Mouse (Mus musculus) 3T3-L1 (cell line): ENCODE measurements at regions not wholly inside any gene's neighbourhood (a gene's known extent, or its start where the extent isn't known, plus 50 kb on each side); places are given as distances from the start of the nearest gene placed in this dataset.

ENCODE experiments used
- DNase-seq: peaks from one replicate; pipeline ENCODE4 v3.0.0-alpha.2; 2015; ENCODE audit warnings: low read depth, low spot score

DNA sequence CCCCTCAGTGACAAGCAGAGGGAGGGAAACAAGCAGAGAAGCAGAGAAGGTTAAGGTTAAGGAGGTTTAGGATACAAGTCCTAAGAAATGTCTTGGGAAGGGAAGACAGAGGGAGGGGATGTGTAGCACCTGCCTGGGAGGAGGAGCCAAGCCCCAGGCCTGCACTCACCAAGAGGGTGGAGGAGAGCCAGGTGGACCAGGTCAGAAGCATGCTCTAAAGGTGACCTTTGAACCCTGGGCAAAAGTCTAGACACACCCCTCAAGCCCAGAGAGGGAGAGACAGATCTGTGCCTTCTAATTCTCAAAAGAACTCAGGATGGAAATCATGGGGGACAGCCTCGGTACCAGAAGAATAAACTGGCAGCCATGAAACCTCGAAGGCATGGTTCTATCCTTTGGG, 54.4 kb upstream of the Calm2 start:
- DNase-seq = no peak

DNA sequence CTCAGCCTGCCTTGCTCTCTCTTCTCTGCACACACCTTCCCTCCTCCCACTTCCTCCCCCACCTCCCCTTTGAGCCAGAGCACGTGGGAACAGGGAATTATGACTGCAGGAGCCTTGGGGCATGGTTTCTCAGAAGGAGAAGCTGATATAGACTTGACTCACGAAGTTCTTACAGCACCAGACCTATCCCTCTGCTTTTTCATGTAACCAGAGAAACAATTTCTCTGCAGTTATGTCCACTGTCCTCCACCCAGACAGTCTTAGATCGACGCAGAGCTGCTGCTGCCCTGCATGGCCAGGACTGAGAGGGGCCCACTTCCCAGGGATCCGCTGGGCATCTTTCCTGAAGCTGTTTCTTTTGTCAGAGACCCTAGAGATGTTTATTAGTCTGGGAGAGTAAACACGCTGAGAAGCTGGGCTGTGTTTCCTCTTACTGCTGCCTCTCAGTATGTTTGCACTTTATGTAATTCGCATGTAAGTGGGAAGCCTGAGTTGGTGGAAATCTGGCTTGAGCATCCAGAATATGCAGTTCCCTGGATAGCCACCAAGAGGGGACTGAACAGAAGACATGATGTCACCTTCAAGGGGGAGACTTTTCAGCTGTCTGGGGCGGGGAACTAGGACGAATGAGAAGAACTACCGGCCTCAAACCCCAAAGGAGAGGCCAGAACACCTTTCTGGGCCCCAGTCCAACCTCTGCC, 55.1 kb upstream of the Calm2 start:
- peak; percentile 13 for DNase-seq

GRCm38 (mm10) chr17:87502388-87503369, 55.9 kb upstream of the Calm2 start:
- no peak for DNase-seq

DNA sequence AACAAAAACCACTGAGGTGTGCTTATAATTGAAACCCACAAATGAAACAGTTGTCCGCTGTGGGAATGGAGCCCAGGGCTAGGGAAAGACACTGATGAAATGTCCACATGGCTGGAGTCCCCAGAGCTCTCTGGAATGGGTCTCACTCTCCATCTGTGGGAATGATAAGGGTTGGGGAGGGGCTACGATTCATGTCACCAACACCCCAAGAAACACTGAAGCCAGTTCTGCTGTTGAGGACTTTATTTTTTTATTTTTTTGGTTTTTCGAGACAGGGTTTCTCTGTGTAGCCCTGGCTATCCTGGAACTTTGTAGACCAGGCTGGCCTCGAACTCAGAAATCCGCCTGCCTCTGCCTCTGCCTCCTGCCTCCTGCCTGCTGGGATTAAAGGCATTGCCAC, 56.8 kb upstream of the Calm2 start:
- no peak for DNase-seq

DNA sequence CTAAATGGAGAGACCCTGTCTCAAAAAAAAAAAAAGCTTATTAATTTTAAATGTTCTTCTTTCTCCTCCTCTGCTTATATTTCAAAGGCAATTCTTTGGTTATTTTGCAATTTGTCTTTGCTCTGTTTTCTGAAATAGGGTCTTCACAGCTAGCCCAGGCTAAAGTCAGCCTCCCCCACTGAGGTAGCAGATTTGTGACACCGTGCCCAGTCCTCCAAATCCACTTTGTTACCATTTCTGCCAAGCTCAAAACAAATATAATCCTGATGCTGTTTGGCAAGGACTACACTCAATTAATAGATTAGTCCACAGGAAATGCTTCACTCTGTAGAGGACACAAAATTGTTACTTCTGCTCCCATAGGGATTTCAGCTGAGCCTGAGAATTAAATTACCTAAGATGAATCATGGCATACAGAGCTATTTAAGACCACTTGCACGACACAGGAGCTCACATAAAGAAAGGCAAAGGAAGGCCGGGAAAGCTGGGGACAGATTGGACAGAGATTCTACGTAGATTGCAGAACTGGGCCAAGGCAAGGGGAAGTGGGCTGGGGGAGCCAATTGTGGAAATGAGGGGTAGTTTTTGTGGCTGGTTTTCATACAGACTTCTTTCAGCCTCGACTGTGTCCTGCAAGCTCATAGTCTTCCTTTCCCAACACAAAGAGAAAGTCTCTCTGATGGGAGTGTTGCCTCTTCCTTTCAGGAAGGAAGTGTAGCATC, 58.4 kb upstream of the Calm2 start:
- DNase-seq = no peak

- no peak for DNase-seq
These were observed 61.1 kb upstream of the Calm2 start for GRCm38 (mm10) chr17:87507848-87508247.

DNA sequence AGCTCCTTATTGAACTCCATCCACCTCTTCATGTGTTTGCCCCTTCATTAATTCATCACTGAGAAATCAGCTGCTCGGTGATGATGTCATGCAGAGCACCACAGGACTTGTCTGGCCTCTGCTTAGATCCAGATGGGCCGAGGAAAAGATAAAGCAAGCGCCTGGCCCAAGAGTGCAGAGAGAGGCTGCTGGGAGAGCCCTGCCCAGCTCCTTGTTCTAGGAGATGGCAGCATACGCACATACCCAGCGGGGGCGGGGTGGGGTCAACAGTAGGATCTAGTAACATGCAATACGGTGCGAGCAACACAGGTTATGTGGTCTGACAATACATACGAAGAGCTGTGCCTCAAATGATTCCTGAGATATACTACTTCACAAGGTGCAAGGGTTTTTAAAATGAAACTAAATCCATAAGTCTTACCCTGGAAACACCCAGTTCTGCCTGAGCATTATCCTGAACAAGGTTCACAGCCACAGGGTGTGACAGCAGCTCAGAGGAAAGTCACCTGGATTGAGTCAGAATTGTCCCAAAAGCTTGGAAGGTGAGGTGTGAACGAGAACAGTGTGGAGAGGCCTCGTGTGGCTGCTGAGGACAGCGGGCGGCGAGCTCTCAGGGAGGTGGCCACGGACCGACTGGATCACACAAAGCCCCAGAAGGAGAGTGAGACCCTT, 62.0 kb upstream of the Calm2 start:
- no peak for DNase-seq

DNA sequence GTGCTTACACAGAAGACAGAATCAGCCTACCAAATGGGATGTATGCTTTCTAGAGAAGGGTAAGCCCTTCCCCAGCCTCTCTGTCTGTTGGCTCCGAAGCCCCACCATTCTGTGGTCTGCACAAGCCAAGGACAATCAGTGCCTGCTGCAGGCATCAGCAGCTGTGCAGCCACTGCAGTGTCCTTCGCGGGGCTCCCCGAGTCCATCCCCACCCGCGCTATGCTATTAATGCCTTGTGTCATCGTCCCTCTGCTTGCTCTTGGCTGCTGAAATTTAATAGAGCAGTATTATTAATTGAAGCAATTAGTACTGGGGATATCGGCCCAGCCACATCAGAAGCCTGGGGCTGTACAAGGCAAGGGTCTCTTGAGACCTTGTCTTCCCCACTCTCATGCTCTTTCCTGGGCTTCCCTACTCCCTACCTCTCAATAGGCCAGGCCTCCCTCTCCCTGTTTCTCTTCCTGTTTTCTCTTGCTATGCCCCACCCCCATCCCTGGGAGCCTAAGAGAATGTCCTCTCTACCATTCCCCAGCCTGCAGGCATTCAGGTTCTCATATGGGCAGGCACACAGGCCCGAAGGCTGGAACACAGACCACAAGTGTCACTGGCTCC, 65.4 kb upstream of the Calm2 start:
- DNase-seq = no peak

GRCm38 (mm10) chr17:87513822-87514221, 67.1 kb upstream of the Calm2 start:
- no peak for DNase-seq

GRCm38 (mm10) chr17:87514366-87515126, 67.8 kb upstream of the Calm2 start:
- DNase-seq = no peak

DNA sequence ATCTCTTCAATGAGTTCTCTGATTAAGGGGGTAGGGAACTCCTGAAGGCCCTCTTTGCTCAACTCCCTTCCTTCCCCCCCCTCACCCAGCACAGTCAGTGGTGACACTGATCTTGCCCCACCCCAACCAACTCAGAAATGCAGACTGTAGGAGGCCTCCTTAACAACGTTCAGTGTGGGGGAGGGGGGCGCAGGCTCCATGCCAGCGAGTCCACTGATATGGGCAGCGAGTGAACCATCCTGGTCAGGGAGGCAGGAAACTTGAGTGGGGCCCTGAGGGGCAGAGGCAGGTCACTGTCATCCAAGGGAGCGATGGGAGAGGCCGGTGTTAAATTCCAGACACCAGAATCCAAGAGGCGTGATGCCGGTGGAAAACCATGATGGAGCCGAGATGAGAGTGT, 70.5 kb upstream of the Calm2 start:
- DNase-seq = no peak

- DNase-seq = no peak
These were observed 72.7 kb upstream of the Calm2 start for GRCm38 (mm10) chr17:87519454-87519853.

GRCm38 (mm10) chr17:87520841-87521240, 74.1 kb upstream of the Calm2 start:
- DNase-seq = no peak

GRCm38 (mm10) chr17:87521622-87522151, 75.0 kb upstream of the Calm2 start:
- DNase-seq = no peak

GRCm38 (mm10) chr17:87522500-87523091, 75.9 kb upstream of the Calm2 start:
- no peak for DNase-seq

DNA sequence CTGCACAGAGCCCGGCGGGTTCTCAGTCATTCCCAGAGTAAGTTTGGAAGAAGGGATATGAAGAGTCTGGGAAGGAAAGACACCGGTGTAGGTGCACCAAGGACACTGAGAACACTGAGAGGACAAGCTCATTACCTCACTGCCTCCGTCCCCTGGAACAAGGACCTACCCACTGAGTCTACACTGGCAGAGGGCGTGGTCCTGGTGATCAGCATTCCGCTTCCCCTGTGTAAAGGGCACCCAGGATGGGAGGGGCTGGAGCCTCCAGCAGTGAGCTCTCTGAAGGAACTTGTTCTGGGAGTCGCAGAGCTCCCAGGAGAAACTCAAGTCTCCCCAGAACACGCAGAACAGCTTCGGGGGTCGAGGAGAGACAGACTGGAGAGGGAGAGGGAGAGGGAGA, 76.9 kb upstream of the Calm2 start:
- DNase-seq = no peak

DNA sequence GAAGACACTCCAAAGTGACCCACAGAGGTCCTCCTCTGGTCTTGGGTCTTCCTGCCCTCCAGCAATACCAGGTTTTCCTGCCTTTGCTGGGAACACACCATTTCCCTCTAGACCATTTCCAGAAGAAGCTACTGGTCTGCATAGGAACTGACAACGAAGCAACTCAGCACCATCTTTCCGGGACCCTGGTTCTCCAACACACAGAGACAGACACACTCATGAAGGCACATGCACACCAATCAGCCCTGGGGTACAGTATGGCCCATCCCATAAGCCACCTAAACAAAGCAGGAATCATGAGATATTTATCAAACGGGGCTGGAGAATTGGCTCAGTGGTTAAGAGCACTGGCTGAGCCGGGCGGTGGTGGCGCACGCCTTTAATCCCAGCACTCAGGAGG, 80.4 kb upstream of the Calm2 start:
- DNase-seq = no peak

DNA sequence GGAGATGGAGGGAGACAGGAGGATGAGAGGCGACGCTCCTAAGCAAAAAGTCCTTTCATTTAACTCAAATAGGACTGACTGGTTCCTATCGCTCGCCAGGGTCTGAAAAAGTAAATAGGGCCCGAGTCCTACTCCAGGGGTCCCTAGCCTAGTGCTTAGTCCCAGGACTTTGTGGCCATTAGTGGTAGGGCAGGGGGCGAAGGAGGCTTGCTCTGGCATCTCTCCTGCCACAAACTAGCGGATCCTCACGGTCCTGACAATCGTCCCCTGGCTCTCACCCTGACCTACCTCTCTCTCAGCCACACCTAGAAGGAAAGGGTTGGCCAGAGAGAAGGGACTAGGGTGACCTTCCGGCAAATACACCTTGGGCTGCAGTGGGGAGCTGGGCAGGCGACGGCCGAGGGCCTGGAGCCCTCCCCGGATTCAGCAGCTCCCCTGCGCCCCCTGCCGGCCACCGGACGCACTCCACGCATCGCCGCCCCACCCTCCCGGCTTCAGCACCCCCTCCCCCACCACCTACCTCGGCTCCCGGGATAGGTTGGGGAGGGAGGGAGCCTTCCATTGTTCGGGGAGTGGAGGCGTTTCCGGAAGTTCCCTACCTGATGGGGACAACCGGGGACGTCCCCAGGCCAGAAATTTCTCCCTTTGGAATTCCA, 83.6 kb upstream of the Calm2 start:
- peak; percentile 72 for DNase-seq

DNA sequence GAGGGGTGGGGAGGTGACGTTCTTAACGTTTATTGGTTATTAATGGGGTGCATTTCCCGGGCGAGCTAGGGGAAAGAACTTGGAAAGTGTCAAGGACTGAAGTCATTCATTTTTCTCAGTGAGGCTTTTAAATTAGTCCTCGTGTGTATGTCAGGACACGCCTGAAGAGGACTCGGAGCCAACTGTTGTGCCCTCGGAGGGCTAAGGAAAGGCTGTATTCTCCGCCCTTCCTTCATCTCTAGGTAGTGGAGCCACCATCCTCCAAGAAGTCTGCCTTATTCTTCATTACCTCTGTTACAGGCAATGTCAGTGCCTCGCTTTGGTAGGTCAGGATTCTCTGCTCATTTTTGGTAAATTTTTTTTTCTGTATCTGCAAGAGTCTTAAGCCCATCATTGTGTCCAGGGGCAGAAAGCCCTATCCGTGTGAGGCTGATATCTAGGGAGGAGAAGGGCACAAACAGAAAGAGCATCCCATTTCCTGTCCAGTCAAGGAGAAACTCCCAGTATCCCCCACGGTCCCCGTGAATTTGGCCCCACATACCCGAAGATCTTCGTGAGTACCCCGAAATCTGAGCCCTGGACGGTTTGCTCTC, 84.2 kb upstream of the Calm2 start:
- DNase-seq = peak; percentile 8
